Mouse (Mus musculus): ENCODE data around the gene Zfp955b. TPM values are rescaled to one million over a fixed set of nuclear protein-coding genes. Genes with fewer than 3 reads are reported as not detected.
A peak's percentile ranks its signal among the peaks of the same experiment; 100 is the strongest.
"Not testable (repeated sequence)": the region's sequence is repeated elsewhere in the genome, so short reads cannot be mapped to it uniquely, and the experiment has no call there.

The Zfp955b gene
- total RNA-seq (2014; fragmentation: Nextera tagmentation), result 17.8 and 18.1 TPM in 2 replicates
- total RNA-seq (2017), result 14.3 and 17.8 TPM in 2 replicates
- polyA plus RNA-seq (2012), result 0.44 and 0.62 TPM in 2 replicates

- DNase-seq (ENCODE audit: low spot score); H3K9me3 ChIP-seq (replicated peaks); H3K27me3 ChIP-seq (ENCODE audit: insufficient read depth, low read length); H3K36me3 ChIP-seq (replicated peaks); H3K4me1 ChIP-seq (ENCODE audit: insufficient read depth, low read depth, low read length): not testable (repeated sequence)
- ATAC-seq (ENCODE audit: extremely low read depth, insufficient number of reproducible peaks, low FRiP score, poor library complexity, severe bottlenecking), result peak; percentile 100
- peak within 1 kb of the TSS; percentile 49; the same call in 1 of the 2 replicates for H3K4me3 ChIP-seq (ENCODE audit: low read depth, low read length)
Observed at GRCm38 (mm10) chr17:33289039-33289875, at the start of gene Zfp955b. TSS of gene Zfp955b (plus strand) at chr17:33289544.

GRCm38 (mm10) chr17:33254530-33255318 is 34.6 kb upstream of the Zfp955b start, which contains the start of gene Zfp955a:
TSS of gene Zfp955a (minus strand) at chr17:33255145.
- H3K36me3 ChIP-seq (replicated peaks); H3K4me1 ChIP-seq (ENCODE audit: insufficient read depth, low read depth, low read length); DNase-seq (ENCODE audit: low spot score); H3K27me3 ChIP-seq (ENCODE audit: insufficient read depth, low read length); H3K9me3 ChIP-seq (replicated peaks); H3K4me3 ChIP-seq (ENCODE audit: low read depth, low read length): not testable (repeated sequence)
- ATAC-seq (ENCODE audit: extremely low read depth, insufficient number of reproducible peaks, low FRiP score, poor library complexity, severe bottlenecking), result peak; percentile 99

GRCm38 (mm10) chr17:33255319-33255657 is 34.1 kb upstream of the Zfp955b start:
- not testable (repeated sequence) for H3K4me3 ChIP-seq (ENCODE audit: low read depth, low read length); H3K27me3 ChIP-seq (ENCODE audit: insufficient read depth, low read length); H3K36me3 ChIP-seq (replicated peaks); H3K4me1 ChIP-seq (ENCODE audit: insufficient read depth, low read depth, low read length); DNase-seq (ENCODE audit: low spot score); H3K9me3 ChIP-seq (replicated peaks); ATAC-seq (ENCODE audit: extremely low read depth, insufficient number of reproducible peaks, low FRiP score, poor library complexity, severe bottlenecking)

GRCm38 (mm10) chr17:33264376-33264775 is 25.0 kb upstream of the Zfp955b start, which contains the start of gene Olfr63:
TSS of gene Olfr63 (plus strand) at chr17:33264676.
- H3K36me3 ChIP-seq (replicated peaks), result no peaks in the 10 kb centered on the region
- TF ChIP-seq GATA2 (IDR thresholded peaks at IDR 0.05; ENCODE audit: borderline replicate concordance, low read depth, low read length) (no peak), GATA1 (IDR thresholded peaks at IDR 0.05; ENCODE audit: borderline replicate concordance, low read length) (no peak), TAL1 (conservative IDR thresholded peaks at IDR 0.05; ENCODE audit: low read depth, low read length) (no peak), CTCF (IDR thresholded peaks at IDR 0.05; ENCODE audit: low read depth, low read length) (no peak), POLR2AphosphoS5 (IDR thresholded peaks at IDR 0.05; ENCODE audit: insufficient replicate concordance, low read depth, low read length) (no peak)
- ATAC-seq (ENCODE audit: extremely low read depth, insufficient number of reproducible peaks, low FRiP score, poor library complexity, severe bottlenecking), result no peak

GRCm38 (mm10) chr17:33268907-33269306 is 20.4 kb upstream of the Zfp955b start:
- Histone ChIP-seq H3K4me1 (ENCODE audit: insufficient read depth, low read depth, low read length) (no peaks in the 10 kb centered on the region), H3K9me3 (replicated peaks) (0 out of 2 replicates have a peak, but pooled peaks cover 3% of the 10 kb centered on the region), H3K4me3 (ENCODE audit: low read depth, low read length) (no peak overlapping the region), H3K27me3 (ENCODE audit: insufficient read depth, low read length) (peaks cover 21% of the 10 kb centered on the region), H3K36me3 (replicated peaks) (no peaks in the 10 kb centered on the region)
- TF ChIP-seq POLR2AphosphoS5 (IDR thresholded peaks at IDR 0.05; ENCODE audit: insufficient replicate concordance, low read depth, low read length) (no peak), GATA2 (IDR thresholded peaks at IDR 0.05; ENCODE audit: borderline replicate concordance, low read depth, low read length) (no peak), CTCF (IDR thresholded peaks at IDR 0.05; ENCODE audit: low read depth, low read length) (no peak), GATA1 (IDR thresholded peaks at IDR 0.05; ENCODE audit: borderline replicate concordance, low read length) (no peak), TAL1 (conservative IDR thresholded peaks at IDR 0.05; ENCODE audit: low read depth, low read length) (no peak)
- ATAC-seq (ENCODE audit: extremely low read depth, insufficient number of reproducible peaks, low FRiP score, poor library complexity, severe bottlenecking) (no peak), DNase-seq (ENCODE audit: low spot score) (no peak)

More at GRCm38 (mm10) chr17:33264376-33264775, 25.0 kb upstream of the Zfp955b start, which contains the start of gene Olfr63:
- no peak within 1 kb of the TSS for H3K4me3 ChIP-seq (ENCODE audit: low read depth, low read length)
- H3K9me3 ChIP-seq (replicated peaks), result no peaks in the 10 kb centered on the region
- no peak for DNase-seq (ENCODE audit: low spot score)
- H3K27me3 ChIP-seq (ENCODE audit: insufficient read depth, low read length), result peaks cover 17% of the 10 kb centered on the region
- no peaks in the 10 kb centered on the region for H3K4me1 ChIP-seq (ENCODE audit: insufficient read depth, low read depth, low read length)

- H3K36me3 ChIP-seq (replicated peaks); H3K27me3 ChIP-seq (ENCODE audit: insufficient read depth, low read length); ATAC-seq (ENCODE audit: extremely low read depth, insufficient number of reproducible peaks, low FRiP score, poor library complexity, severe bottlenecking); H3K4me1 ChIP-seq (ENCODE audit: insufficient read depth, low read depth, low read length); H3K4me3 ChIP-seq (ENCODE audit: low read depth, low read length); H3K9me3 ChIP-seq (replicated peaks); DNase-seq (ENCODE audit: low spot score): not testable (repeated sequence)
Observed at GRCm38 (mm10) chr17:33289876-33290149, 469 bp downstream of the Zfp955b start.

- no peak; the same call in 1 of the 2 replicates for ATAC-seq (ENCODE audit: extremely low read depth, insufficient number of reproducible peaks, low FRiP score, poor library complexity, severe bottlenecking)
- Histone ChIP-seq H3K4me3 (ENCODE audit: low read depth, low read length) (no peak overlapping the region), H3K9me3 (replicated peaks) (peaks cover 7% of the 10 kb centered on the region; the same call in 1 of the 2 replicates), H3K36me3 (replicated peaks) (peaks cover 2% of the 10 kb centered on the region), H3K4me1 (ENCODE audit: insufficient read depth, low read depth, low read length) (peaks cover 11% of the 10 kb centered on the region), H3K27me3 (ENCODE audit: insufficient read depth, low read length) (no peaks in the 10 kb centered on the region)
- no peak for TF ChIP-seq GATA1 (IDR thresholded peaks at IDR 0.05; ENCODE audit: borderline replicate concordance, low read length)
- TF ChIP-seq POLR2AphosphoS5 (IDR thresholded peaks at IDR 0.05; ENCODE audit: insufficient replicate concordance, low read depth, low read length), result no peak
- no peak for TF ChIP-seq TAL1 (conservative IDR thresholded peaks at IDR 0.05; ENCODE audit: low read depth, low read length)
- TF ChIP-seq CTCF (IDR thresholded peaks at IDR 0.05; ENCODE audit: low read depth, low read length), result no peak
- no peak for DNase-seq (ENCODE audit: low spot score)
Observed at GRCm38 (mm10) chr17:33352981-33353380, 63.6 kb downstream of the Zfp955b start.

Other genes starting within 250 kb of the Zfp955b start
- not detected in 2 replicates for gene 4921501E09Rik, start 221.5 kb upstream of the Zfp955b start, total RNA-seq (2014; fragmentation: Nextera tagmentation)
- gene 4921501E09Rik, start 221.5 kb upstream of the Zfp955b start, total RNA-seq (2017), result 0.05 and 0.06 TPM in 2 replicates
- gene 4921501E09Rik, start 221.5 kb upstream of the Zfp955b start, polyA plus RNA-seq (2012), result not detected in 2 replicates
- 7.4 and 9.6 TPM in 2 replicates for gene Zfp563, start 200.2 kb upstream of the Zfp955b start, total RNA-seq (2014; fragmentation: Nextera tagmentation)
- 7.5 and 10.5 TPM in 2 replicates for gene Zfp563, start 200.2 kb upstream of the Zfp955b start, total RNA-seq (2017)
- 0.56 and 0.65 TPM in 2 replicates for gene Zfp563, start 200.2 kb upstream of the Zfp955b start, polyA plus RNA-seq (2012)
- not detected in 2 replicates for gene Morc2b, start 149.9 kb upstream of the Zfp955b start, total RNA-seq (2014; fragmentation: Nextera tagmentation)
- 0.12 and 0.22 TPM in 2 replicates for gene Morc2b, start 149.9 kb upstream of the Zfp955b start, total RNA-seq (2017)
- gene Morc2b, start 149.9 kb upstream of the Zfp955b start, polyA plus RNA-seq (2012), result not detected in 2 replicates
- not detected in 2 replicates for gene Olfr55, start 121.1 kb upstream of the Zfp955b start, total RNA-seq (2014; fragmentation: Nextera tagmentation)
- 0.17 and 0.44 TPM in 2 replicates for gene Olfr55, start 121.1 kb upstream of the Zfp955b start, total RNA-seq (2017)
- gene Olfr55, start 121.1 kb upstream of the Zfp955b start, polyA plus RNA-seq (2012), result not detected in 2 replicates
- gene Olfr239, start 98.2 kb upstream of the Zfp955b start, total RNA-seq (2014; fragmentation: Nextera tagmentation), result not detected in 2 replicates
- gene Olfr239, start 98.2 kb upstream of the Zfp955b start, total RNA-seq (2017), result not detected in 2 replicates
- not detected in 2 replicates for gene Olfr239, start 98.2 kb upstream of the Zfp955b start, polyA plus RNA-seq (2012)
- gene Olfr1564, start 67.9 kb upstream of the Zfp955b start, total RNA-seq (2014; fragmentation: Nextera tagmentation), result not detected in 2 replicates
- under 0.01 and 0.06 TPM in 2 replicates for gene Olfr1564, start 67.9 kb upstream of the Zfp955b start, total RNA-seq (2017)
- not detected in 2 replicates for gene Olfr1564, start 67.9 kb upstream of the Zfp955b start, polyA plus RNA-seq (2012)
- gene Zfp955a, start 34.4 kb upstream of the Zfp955b start, total RNA-seq (2014; fragmentation: Nextera tagmentation), result 29.0 and 30.5 TPM in 2 replicates
- 24.6 and 26.8 TPM in 2 replicates for gene Zfp955a, start 34.4 kb upstream of the Zfp955b start, total RNA-seq (2017)
- 0.37 and 0.50 TPM in 2 replicates for gene Zfp955a, start 34.4 kb upstream of the Zfp955b start, polyA plus RNA-seq (2012)
- not detected in 2 replicates for gene Olfr63, start 24.9 kb upstream of the Zfp955b start, total RNA-seq (2014; fragmentation: Nextera tagmentation)
- 0.06 and 0.11 TPM in 2 replicates for gene Olfr63, start 24.9 kb upstream of the Zfp955b start, total RNA-seq (2017)
- gene Olfr63, start 24.9 kb upstream of the Zfp955b start, polyA plus RNA-seq (2012), result not detected in 2 replicates
- gene Zfp81, start 69.3 kb downstream of the Zfp955b start, total RNA-seq (2014; fragmentation: Nextera tagmentation), result 27.7 and 30.3 TPM in 2 replicates
- 14.5 TPM in 2 replicates for gene Zfp81, start 69.3 kb downstream of the Zfp955b start, total RNA-seq (2017)
- gene Zfp81, start 69.3 kb downstream of the Zfp955b start, polyA plus RNA-seq (2012), result 0.22 and 0.35 TPM in 2 replicates
- gene Zfp101, start 105.1 kb downstream of the Zfp955b start, total RNA-seq (2014; fragmentation: Nextera tagmentation), result 58.9 and 65.6 TPM in 2 replicates
- 68.2 and 97.1 TPM in 2 replicates for gene Zfp101, start 105.1 kb downstream of the Zfp955b start, total RNA-seq (2017)
- 0.55 and 0.87 TPM in 2 replicates for gene Zfp101, start 105.1 kb downstream of the Zfp955b start, polyA plus RNA-seq (2012)
- gene Actl9, start 143.4 kb downstream of the Zfp955b start, total RNA-seq (2014; fragmentation: Nextera tagmentation), result not detected in 2 replicates
- 0.11 TPM in 1 of 2 replicates, not detected in the other for gene Actl9, start 143.4 kb downstream of the Zfp955b start, total RNA-seq (2017)
- not detected in 2 replicates for gene Actl9, start 143.4 kb downstream of the Zfp955b start, polyA plus RNA-seq (2012)
- gene Adamts10, start 234.7 kb downstream of the Zfp955b start, total RNA-seq (2014; fragmentation: Nextera tagmentation), result 2.0 and 4.5 TPM in 2 replicates
- 3.4 and 4.0 TPM in 2 replicates for gene Adamts10, start 234.7 kb downstream of the Zfp955b start, total RNA-seq (2017)
- gene Adamts10, start 234.7 kb downstream of the Zfp955b start, polyA plus RNA-seq (2012), result 2.8 and 3.5 TPM in 2 replicates